Mouse (Mus musculus): ENCODE measurements around the gene Trpv5. TPM values are rescaled to one million over a fixed set of nuclear protein-coding genes. Genes with fewer than 3 reads are reported as not detected.

Gene Trpv5
- polyA plus RNA-seq, 1 experiment from 2014 or later, result 0.14 TPM

- no peaks in the 10 kb centered on the region for H3K9me3 ChIP-seq
- WGBS, result 0% methylated on average over 67 of the region's 68 CpGs
- peak; percentile 98 for ATAC-seq
Measured at GRCm38 (mm10) chr6:41605061-41605793, 75.3 kb downstream of the Trpv5 start, which contains the start of gene Ephb6. Gene Ephb6 (plus strand): TSS chr6:41605482.

DNA sequence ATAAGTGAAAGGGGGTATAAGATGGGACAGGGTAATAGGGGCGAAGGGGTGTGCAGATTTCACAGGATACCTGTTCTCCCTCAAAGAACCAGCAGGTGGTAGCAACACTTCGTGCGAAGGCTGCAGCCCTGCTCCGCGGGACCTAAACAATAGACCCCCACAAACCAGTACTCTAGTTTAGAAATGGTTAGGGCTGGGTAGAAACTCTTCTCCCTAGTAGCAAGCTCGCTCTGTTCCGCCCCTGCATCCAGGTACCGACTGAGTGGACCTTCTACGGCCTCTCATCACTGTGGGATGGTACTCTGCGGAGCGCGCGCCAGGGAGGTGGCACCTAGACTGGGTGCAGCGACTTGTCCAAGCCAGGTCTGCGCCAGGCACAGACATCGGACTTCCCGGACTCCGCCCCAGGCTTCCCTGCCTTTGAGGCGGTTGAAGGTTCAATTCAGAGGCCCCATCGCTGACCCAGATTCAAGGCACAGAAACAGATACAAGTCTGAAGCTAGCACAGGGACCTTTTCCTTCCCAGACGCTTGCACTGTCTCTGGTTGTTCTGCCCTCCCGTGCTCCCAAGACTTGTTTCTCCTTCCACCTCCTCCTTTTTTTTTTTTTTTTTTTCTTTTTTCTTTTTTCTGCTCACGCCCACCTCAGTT is 76.0 kb downstream of the Trpv5 start:
- Histone ChIP-seq H3K36me3 (no peaks in the 10 kb centered on the region), H3K9ac (peak overlapping the region; percentile 76), H3K4me3 (replicated peaks) (peak overlapping the region; percentile 82), H3K9me3 (no peaks in the 10 kb centered on the region), H3K27me3 (replicated peaks) (0 out of 2 replicates have a peak, but pooled peaks cover 3% of the 10 kb centered on the region), H3K4me2 (replicated peaks) (peak overlapping the region; percentile 87), H3K27ac (peak overlapping the region; percentile 86), H3K4me1 (replicated peaks) (0 out of 2 replicates have a peak, but pooled peaks cover 9% of the 10 kb centered on the region)
- peak; percentile 74 for ATAC-seq
- under 1% methylated on average over 23 of the region's 23 CpGs for WGBS

More at GRCm38 (mm10) chr6:41605061-41605793, 75.3 kb downstream of the Trpv5 start, which contains the start of gene Ephb6:
- Histone ChIP-seq H3K9ac (peak within 1 kb of the TSS; percentile 76), H3K36me3 (no peaks in the 10 kb centered on the region), H3K27ac (peak within 1 kb of the TSS; percentile 86), H3K27me3 (replicated peaks) (0 out of 2 replicates have a peak, but pooled peaks cover 3% of the 10 kb centered on the region), H3K4me2 (replicated peaks) (peak within 1 kb of the TSS; percentile 87), H3K4me3 (replicated peaks) (peak within 1 kb of the TSS; percentile 82), H3K4me1 (replicated peaks) (0 out of 2 replicates have a peak, but pooled peaks cover 9% of the 10 kb centered on the region)

Other genes with a start within 250 kb of the Trpv5 start
- gene Gm10334, start 234.6 kb downstream of the Trpv5 start, polyA plus RNA-seq (2015; fragmentation: Nextera tagmentation; extraction: Ambion mirVana), result 27.6 and 96.4 TPM in 2 replicates
- 139 and 422 TPM in 2 replicates for gene Prss1, start 221.8 kb downstream of the Trpv5 start, polyA plus RNA-seq (2015; fragmentation: Nextera tagmentation; extraction: Ambion mirVana)
- gene Prss2, start 159.0 kb downstream of the Trpv5 start, polyA plus RNA-seq (2015; fragmentation: Nextera tagmentation; extraction: Ambion mirVana), result 44.4 and 169 TPM in 2 replicates
- gene Ephb6, start 75.3 kb downstream of the Trpv5 start, polyA plus RNA-seq (2015; fragmentation: Nextera tagmentation; extraction: Ambion mirVana), result 7.7 and 9.8 TPM in 2 replicates
- gene Trpv6, start 44.4 kb downstream of the Trpv5 start, polyA plus RNA-seq (2015; fragmentation: Nextera tagmentation; extraction: Ambion mirVana), result 0.40 and 0.51 TPM in 2 replicates
- 0.34 and 0.54 TPM in 2 replicates for gene Llcfc1, start 3.7 kb upstream of the Trpv5 start, polyA plus RNA-seq (2015; fragmentation: Nextera tagmentation; extraction: Ambion mirVana)
- 3.2 and 5.2 TPM in 2 replicates for gene Kel, start 23.6 kb upstream of the Trpv5 start, polyA plus RNA-seq (2015; fragmentation: Nextera tagmentation; extraction: Ambion mirVana)
- gene Olfr459, start 94.4 kb upstream of the Trpv5 start, polyA plus RNA-seq (2015; fragmentation: Nextera tagmentation; extraction: Ambion mirVana), result not detected in 2 replicates
- gene Pip, start 166.8 kb upstream of the Trpv5 start, polyA plus RNA-seq (2015; fragmentation: Nextera tagmentation; extraction: Ambion mirVana), result not detected in 2 replicates
- gene Sval2, start 172.2 kb upstream of the Trpv5 start, polyA plus RNA-seq (2015; fragmentation: Nextera tagmentation; extraction: Ambion mirVana), result not detected in 2 replicates